Mouse (Mus musculus) midbrain, embryonic 14.5 days (tissue): Measurements from ENCODE around the gene Ltc4s. TPM values are rescaled to one million over a fixed set of nuclear protein-coding genes. Genes with fewer than 3 reads are reported as not detected.
A peak's percentile ranks its signal among the peaks of the same experiment; 100 is the strongest.

Experiments used
- ATAC-seq: fragments of 200-750 bp; cut with Nextera tagmentation; 2 replicates; pipeline ENCODE4 v1.8.0; 2017; ENCODE audit warnings: moderate number of reproducible peaks, moderate library complexity; ENCODE audit not compliant: low FRiP score, low TSS enrichment
- DNase-seq: peaks from one replicate; pipeline ENCODE4 v3.0.0-alpha.2; 2015
- H3K27ac ChIP-seq: fragments of 300-500 bp; sonication (generic); replicated peaks from 2 replicates; pipeline ENCODE4 v1.5.1; 2014; ENCODE audit warnings: mild to moderate bottlenecking, low read depth, low read length, moderate library complexity
- H3K27me3 ChIP-seq: fragments of 300-500 bp; sonication (generic); 2 replicates; pipeline ENCODE4 v1.6.1; 2014; ENCODE audit warnings: low read length, control low read depth, mixed read lengths; ENCODE audit not compliant: control insufficient read depth, insufficient read depth
- H3K36me3 ChIP-seq: fragments of 300-500 bp; sonication (generic); 2 replicates; pipeline ENCODE4 v1.6.1; 2014; ENCODE audit warnings: low read length, control low read depth; ENCODE audit not compliant: control insufficient read depth, insufficient read depth
- H3K4me1 ChIP-seq: fragments of 300-500 bp; sonication (generic); 2 replicates; pipeline ENCODE4 v1.6.1; 2014; ENCODE audit warnings: mild to moderate bottlenecking, antibody characterized with exemption, low read length, control low read depth; ENCODE audit not compliant: control insufficient read depth, insufficient read depth
- H3K4me2 ChIP-seq: fragments of 300-500 bp; sonication (generic); 2 replicates; pipeline ENCODE4 v1.6.1; 2014; ENCODE audit warnings: mild to moderate bottlenecking, low read length, moderate library complexity
- H3K4me3 ChIP-seq: fragments of 300-500 bp; sonication (generic); replicated peaks from 2 replicates; pipeline ENCODE4 v1.5.1; 2014; ENCODE audit warnings: low read depth, low read length
- H3K9ac ChIP-seq: fragments of 300-500 bp; sonication (generic); replicated peaks from 2 replicates; pipeline ENCODE4 v1.6.1; 2014; ENCODE audit warnings: mild to moderate bottlenecking, low read length, moderate library complexity
- H3K9me3 ChIP-seq: fragments of 300-500 bp; sonication (generic); 2 replicates; pipeline ENCODE4 v1.6.1; 2016; ENCODE audit warnings: low read length, control low read depth, mixed read lengths; ENCODE audit not compliant: control insufficient read depth
- WGBS: fragments of 180-500 bp; shearing (Covaris S2); extraction: QIAGEN DNeasy Blood & Tissue Kit; methylation state at CpG from one replicate; pipeline ENCODE4 v1.1.7; 2014; 5-methylcytosine and 5-hydroxymethylcytosine counted together
- polyA plus RNA-seq: library from polyadenylated mRNA; unstranded; fragments of >200 nt; fragmentation: Nextera tagmentation; extraction: Ambion mirVana; gene quantifications from 2 replicates; pipeline ENCODE4 v1.2.1, GENCODE M21; 2014

The Ltc4s gene
- polyA plus RNA-seq, 1 experiment from 2014 or later: 2.5 TPM

GRCm38 (mm10) chr11:50224671-50225530, 13.5 kb downstream of the Ltc4s start:
- H3K4me1 ChIP-seq: peaks cover 40% of the 10 kb centered on the region
- ATAC-seq: peak; percentile 86
- WGBS: under 1% methylated on average over 70 of the region's 70 CpGs

DNA sequence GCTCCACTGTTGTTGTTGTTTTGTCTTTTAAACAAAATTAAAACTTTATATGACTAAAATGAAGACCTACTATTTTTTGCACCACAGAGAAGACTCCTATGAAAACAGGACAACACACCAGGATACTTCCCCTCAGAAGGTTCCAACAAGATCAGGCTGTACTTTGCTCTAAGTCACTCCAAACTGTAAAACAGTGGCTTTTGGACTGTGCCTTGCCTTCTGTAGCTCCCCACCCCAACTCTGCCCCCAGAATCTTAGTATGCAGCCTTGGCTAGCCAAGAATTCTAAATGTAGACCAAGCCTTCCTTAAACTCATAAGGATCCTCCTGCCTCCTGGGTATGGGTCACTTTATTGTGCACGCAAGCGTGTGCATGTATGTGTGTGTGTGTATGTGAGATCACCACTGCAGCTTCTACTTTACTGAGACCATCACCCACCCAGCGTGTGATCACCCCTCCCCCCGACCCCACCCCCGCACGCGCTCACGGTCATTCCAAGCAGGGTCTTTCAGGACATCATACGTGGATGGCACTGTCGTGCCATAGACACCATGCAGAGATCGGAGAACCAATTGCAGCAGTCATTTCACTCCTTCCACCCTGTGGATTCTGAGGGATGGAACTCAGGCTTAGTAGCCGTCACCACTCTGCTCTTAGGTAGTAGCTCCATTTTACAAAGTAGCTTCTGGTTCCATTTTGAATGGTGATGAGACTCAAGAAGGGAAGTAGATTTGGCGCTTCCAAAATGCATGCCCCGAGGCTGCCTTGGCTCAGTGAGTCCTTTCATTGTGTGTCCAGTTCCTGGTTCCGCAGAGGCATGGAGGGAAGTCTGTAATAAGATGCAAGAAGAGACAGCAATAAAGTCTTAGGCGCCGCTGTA, 14.4 kb downstream of the Ltc4s start:
- Histone ChIP-seq H3K9ac (peak overlapping the region; percentile 100), H3K27me3 (no peaks in the 10 kb centered on the region), H3K4me1 (peaks cover 40% of the 10 kb centered on the region), H3K36me3 (0 out of 2 replicates have a peak, but pooled peaks cover 3% of the 10 kb centered on the region), H3K4me2 (peak overlapping the region; percentile 92), H3K4me3 (peak overlapping the region; percentile 73), H3K9me3 (no peaks in the 10 kb centered on the region), H3K27ac (peak overlapping the region; percentile 96)
- WGBS: 7% methylated on average over 17 of the region's 17 CpGs
- ATAC-seq (peak; percentile 12; the same call in 1 of the 2 replicates), DNase-seq (peak; percentile 69)

More at GRCm38 (mm10) chr11:50224671-50225530, 13.5 kb downstream of the Ltc4s start:
- H3K4me2 ChIP-seq: peak overlapping the region; percentile 92
- H3K36me3 ChIP-seq: 0 out of 2 replicates have a peak, but pooled peaks cover 3% of the 10 kb centered on the region
- 0 out of 2 replicates have a peak, but pooled peaks cover under 1% of the 10 kb centered on the region for H3K27me3 ChIP-seq
- H3K9ac ChIP-seq: peak overlapping the region; percentile 100
- peak overlapping the region; percentile 96 for H3K27ac ChIP-seq
- H3K9me3 ChIP-seq: no peaks in the 10 kb centered on the region
- DNase-seq: peak; percentile 93
- peak overlapping the region; percentile 73 for H3K4me3 ChIP-seq

DNA sequence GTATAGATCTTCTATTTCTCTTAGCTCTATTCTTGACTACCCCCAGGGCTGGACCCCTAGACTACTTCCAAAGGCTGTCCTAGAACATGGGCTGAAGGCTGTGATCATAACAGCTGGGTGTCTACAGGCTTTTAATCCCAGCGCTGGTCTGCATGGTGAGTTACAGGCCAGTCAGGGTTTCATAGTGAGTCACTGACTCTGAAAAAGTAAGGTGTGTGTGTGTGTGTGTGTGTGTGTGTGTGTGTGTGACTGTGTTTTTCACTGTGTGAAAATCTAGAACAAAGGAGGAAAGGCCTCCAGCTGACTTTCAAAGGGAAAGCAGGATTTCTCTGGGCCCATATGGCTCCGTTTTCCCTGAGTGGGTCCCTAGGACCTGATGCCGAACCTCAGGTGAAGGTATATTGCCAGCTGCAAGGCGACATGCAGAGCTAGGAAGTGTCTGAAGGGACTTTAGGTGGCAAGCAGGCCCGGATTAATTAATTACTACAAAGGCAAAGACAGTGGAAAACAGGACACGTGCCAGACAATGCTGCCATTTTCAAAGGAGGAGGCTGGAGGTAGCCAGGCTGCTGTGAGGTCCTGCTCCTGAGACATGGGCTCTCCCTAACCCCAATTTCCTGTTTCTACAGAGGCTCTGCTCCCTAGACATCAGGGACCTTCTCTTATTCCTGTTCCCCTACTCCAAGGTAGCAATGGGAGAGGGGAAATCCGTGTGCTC, 15.7 kb downstream of the Ltc4s start:
- DNase-seq (no peak), ATAC-seq (no peak)
- no peaks in the 10 kb centered on the region for H3K27me3 ChIP-seq
- H3K9ac ChIP-seq: peak overlapping the region; percentile 29
- peak overlapping the region; percentile 92 for H3K4me2 ChIP-seq
- H3K27ac ChIP-seq: peak overlapping the region; percentile 45; the same call in 1 of the 2 replicates
- WGBS: 52% methylated on average over 7 of the region's 7 CpGs
- no peaks in the 10 kb centered on the region for H3K36me3 ChIP-seq
- peaks cover 36% of the 10 kb centered on the region for H3K4me1 ChIP-seq
- H3K9me3 ChIP-seq: no peaks in the 10 kb centered on the region
- peak overlapping the region; percentile 73; the same call in 1 of the 2 replicates for H3K4me3 ChIP-seq

DNA sequence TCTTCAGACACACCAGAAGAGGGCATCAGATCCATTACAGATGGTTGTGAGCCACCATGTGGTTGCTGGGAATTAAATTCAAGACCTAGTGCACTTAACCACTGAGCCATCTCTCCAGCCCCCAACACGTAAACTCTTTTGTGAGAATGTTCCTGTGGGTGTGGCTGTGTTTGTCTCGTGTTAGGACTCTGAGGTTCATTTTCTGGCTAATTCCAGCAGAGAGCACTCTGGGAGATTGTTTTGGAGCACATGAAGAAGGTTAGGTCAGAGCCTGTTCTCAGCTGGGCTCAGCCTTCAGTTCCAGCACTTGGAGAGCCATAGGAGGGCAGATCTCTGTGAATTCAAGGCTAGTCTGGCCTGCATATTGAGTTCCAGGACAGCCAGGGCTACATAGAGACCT, 18.6 kb downstream of the Ltc4s start:
- peaks cover 23% of the 10 kb centered on the region for H3K4me1 ChIP-seq
- H3K9ac ChIP-seq: no peak overlapping the region
- ATAC-seq: no peak
- no peaks in the 10 kb centered on the region for H3K27me3 ChIP-seq
- H3K27ac ChIP-seq: no peak overlapping the region
- no peak for DNase-seq
- 55% methylated on average over 2 of the region's 2 CpGs for WGBS
- no peaks in the 10 kb centered on the region for H3K36me3 ChIP-seq
- no peak overlapping the region for H3K4me2 ChIP-seq
- H3K4me3 ChIP-seq: no peak overlapping the region
- H3K9me3 ChIP-seq: no peaks in the 10 kb centered on the region

- Histone ChIP-seq H3K36me3 (no peaks in the 10 kb centered on the region), H3K27me3 (no peaks in the 10 kb centered on the region)
- ATAC-seq: no peak
Observed at GRCm38 (mm10) chr11:50217811-50218210, 20.6 kb downstream of the Ltc4s start.

GRCm38 (mm10) chr11:50216724-50217366, 21.6 kb downstream of the Ltc4s start:
- H3K4me3 ChIP-seq: no peak overlapping the region
- no peak overlapping the region for H3K4me2 ChIP-seq
- no peak overlapping the region for H3K27ac ChIP-seq
- no peak for ATAC-seq
- H3K36me3 ChIP-seq: no peaks in the 10 kb centered on the region
- 0 out of 2 replicates have a peak, but pooled peaks cover 6% of the 10 kb centered on the region for H3K4me1 ChIP-seq
- DNase-seq: no peak
- 82% methylated on average over 4 of the region's 4 CpGs for WGBS
- no peaks in the 10 kb centered on the region for H3K9me3 ChIP-seq
- no peaks in the 10 kb centered on the region for H3K27me3 ChIP-seq
- H3K9ac ChIP-seq: no peak overlapping the region

More at GRCm38 (mm10) chr11:50217811-50218210, 20.6 kb downstream of the Ltc4s start:
- H3K4me1 ChIP-seq: peaks cover 10% of the 10 kb centered on the region
- H3K4me3 ChIP-seq: no peak overlapping the region
- no peaks in the 10 kb centered on the region for H3K9me3 ChIP-seq
- no peak overlapping the region for H3K27ac ChIP-seq
- 67% methylated on average over 4 of the region's 4 CpGs for WGBS
- H3K9ac ChIP-seq: no peak overlapping the region
- no peak overlapping the region for H3K4me2 ChIP-seq
- DNase-seq: no peak

- ATAC-seq (no peak), DNase-seq (no peak)
- Histone ChIP-seq H3K36me3 (no peaks in the 10 kb centered on the region), H3K27ac (no peak overlapping the region), H3K9me3 (no peaks in the 10 kb centered on the region), H3K4me1 (peaks cover 11% of the 10 kb centered on the region; the same call in 1 of the 2 replicates), H3K4me3 (no peak overlapping the region), H3K9ac (no peak overlapping the region), H3K4me2 (no peak overlapping the region), H3K27me3 (no peaks in the 10 kb centered on the region)
- 26% methylated on average over 9 of the region's 9 CpGs for WGBS
Observed at GRCm38 (mm10) chr11:50215633-50216032, 22.8 kb downstream of the Ltc4s start.
